Mouse (Mus musculus) testis, adult 2 months (tissue): ENCODE data around the gene Ppp1r14b. TPM values are rescaled to one million over a fixed set of nuclear protein-coding genes. Genes with fewer than 3 reads are reported as not detected.
A peak's percentile ranks its signal among the peaks of the same experiment; 100 is the strongest.
"Not testable (repeated sequence)": the region's sequence is repeated elsewhere in the genome, so short reads cannot be mapped to it uniquely, and the experiment has no call there.

Experiments
- H3K27ac ChIP-seq: fragments of 200-500 bp; 2 replicates; pipeline ENCODE4 v1.5.1; 2012; ENCODE audit warnings: low read depth, low read length; ENCODE audit not compliant: control insufficient read depth, insufficient read depth
- H3K27me3 ChIP-seq: fragments of 200-500 bp; 2 replicates; pipeline ENCODE4 v1.6.1; 2012; ENCODE audit warnings: mild to moderate bottlenecking, low read length, moderate library complexity; ENCODE audit not compliant: control insufficient read depth, insufficient read depth
- H3K36me3 ChIP-seq: fragments of 200-500 bp; 2 replicates; pipeline ENCODE4 v1.6.1; 2012; ENCODE audit warnings: mild to moderate bottlenecking, low read length; ENCODE audit not compliant: control insufficient read depth, insufficient read depth
- H3K4me1 ChIP-seq: fragments of 200-500 bp; 2 replicates; pipeline ENCODE4 v1.6.1; 2012; ENCODE audit warnings: low read length; ENCODE audit not compliant: control insufficient read depth, insufficient read depth
- H3K4me3 ChIP-seq: fragments of 200-500 bp; 2 replicates; pipeline ENCODE4 v1.5.1; 2012; ENCODE audit warnings: low read depth, mild to moderate bottlenecking, low read length, moderate library complexity, mixed read lengths; ENCODE audit not compliant: control insufficient read depth
- CTCF ChIP-seq: fragments of 200-500 bp; IDR thresholded peaks from 2 replicates; pipeline ENCODE4 v1.5.1; 2012; ENCODE audit warnings: low read depth, mild to moderate bottlenecking, inconsistent platforms, low read length, moderate library complexity; ENCODE audit not compliant: control insufficient read depth, insufficient read depth, insufficient replicate concordance
- POLR2A ChIP-seq: fragments of 200-500 bp; IDR thresholded peaks from 2 replicates; pipeline ENCODE4 v1.6.1; 2012; ENCODE audit warnings: low read depth, mild to moderate bottlenecking, inconsistent platforms, low read length, moderate library complexity; ENCODE audit not compliant: control insufficient read depth
- polyA plus RNA-seq: library from polyadenylated mRNA; depleted of rRNA; stranded (reverse); fragments of >200 nt; gene quantifications from 2 replicates; pipeline ENCODE4 v1.2.3, GENCODE M21; 2012

Gene Ppp1r14b
- polyA plus RNA-seq, 1 experiment = 154 TPM

DNA sequence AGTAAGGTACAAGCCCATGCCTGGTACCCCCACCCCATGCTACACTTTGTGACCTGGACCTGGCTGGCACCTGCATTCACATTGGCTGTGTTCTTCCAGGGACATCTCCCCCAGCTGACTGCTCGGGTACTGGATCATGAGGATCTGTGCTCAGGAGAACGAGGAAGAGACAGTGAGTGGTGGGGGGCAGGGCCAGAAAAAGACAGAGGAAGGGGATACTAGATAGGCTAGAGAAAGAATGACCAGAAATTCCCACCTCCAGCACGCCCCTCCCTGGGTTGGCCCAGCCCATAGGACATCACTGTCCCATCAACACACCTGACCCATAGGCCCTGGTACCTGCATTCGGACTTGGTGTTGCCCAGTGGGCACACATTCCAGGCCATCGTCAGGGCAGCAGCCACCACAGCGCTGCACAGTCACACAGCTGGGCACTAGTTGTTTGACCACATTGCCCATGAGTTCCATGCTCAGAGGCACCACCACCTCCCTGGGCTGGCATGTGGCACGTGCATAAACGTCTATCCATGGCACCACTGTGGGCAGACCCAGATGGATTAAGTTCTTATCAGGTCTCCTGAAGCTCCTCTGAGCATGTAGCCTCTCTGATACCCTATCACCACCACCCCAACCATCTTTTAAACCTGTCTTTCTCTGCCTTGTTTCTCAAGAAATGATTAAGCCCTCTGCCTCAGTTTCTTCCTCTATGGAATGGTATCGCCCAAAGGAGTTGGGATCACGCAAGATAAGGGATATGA, 11.4 kb downstream of the Ppp1r14b start:
- H3K27ac ChIP-seq = no peak overlapping the region
- H3K4me3 ChIP-seq = no peak overlapping the region

DNA sequence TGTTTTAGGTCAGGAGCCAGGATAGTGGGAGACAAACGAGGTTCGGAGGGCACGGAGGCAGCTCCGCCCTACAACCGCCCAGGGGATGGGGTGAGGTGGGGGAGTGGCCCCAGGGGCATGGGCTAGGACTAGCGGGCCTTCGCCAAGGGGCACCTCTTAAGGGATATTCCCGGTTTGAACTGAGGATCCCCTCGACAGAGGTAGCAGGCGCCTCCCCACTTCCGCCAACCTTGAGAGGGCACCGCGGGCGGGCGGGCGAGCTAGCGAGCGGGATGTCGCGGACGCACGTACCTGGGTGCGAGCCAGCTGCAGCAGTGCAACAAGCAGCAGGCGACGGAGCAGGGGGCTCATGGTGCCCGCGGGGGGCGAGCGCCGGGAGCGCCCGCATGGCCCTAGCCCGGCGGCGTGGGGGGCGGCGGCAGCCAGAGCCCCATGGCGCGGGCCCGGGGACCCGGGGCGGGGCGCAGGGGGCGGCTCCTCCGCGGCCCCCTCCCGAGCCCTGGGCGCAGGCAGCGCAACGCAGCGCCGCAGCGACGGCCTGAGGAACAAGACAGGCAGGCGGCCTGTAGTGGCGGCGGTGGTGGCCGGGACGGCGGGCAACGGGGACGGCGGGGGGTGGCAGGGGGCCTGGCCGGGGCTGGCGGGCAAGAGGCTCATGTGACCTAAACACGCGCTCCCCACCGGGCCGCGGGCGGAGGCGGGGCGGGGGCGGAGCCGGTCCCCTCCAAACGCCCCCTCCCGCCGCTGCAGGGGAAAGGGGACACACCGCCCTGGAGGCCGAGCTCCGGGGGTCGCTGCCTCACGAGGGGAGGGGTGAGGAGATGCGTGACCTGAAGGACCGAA, 12.5 kb downstream of the Ppp1r14b start, which contains the start of gene Vegfb:
Vegfb (minus strand) TSS at position 591 of the 843 bp plus-strand sequence.
- peak within 1 kb of the TSS; percentile 57; the same call in 1 of the 2 replicates for H3K27ac ChIP-seq
- TF ChIP-seq POLR2A = no peak
- TF ChIP-seq CTCF = no peak
- no peaks in the 10 kb centered on the region for H3K27me3 ChIP-seq
- peaks cover 19% of the 10 kb centered on the region for H3K4me1 ChIP-seq
- peaks cover 1% of the 10 kb centered on the region; the same call in 1 of the 2 replicates for H3K36me3 ChIP-seq
- peak within 1 kb of the TSS; percentile 83 for H3K4me3 ChIP-seq

More for the DNA sequence above, 11.4 kb downstream of the Ppp1r14b start:
- peaks cover 13% of the 10 kb centered on the region for H3K4me1 ChIP-seq
- H3K27me3 ChIP-seq = no peaks in the 10 kb centered on the region
- TF ChIP-seq POLR2A (no peak), CTCF (no peak)
- H3K36me3 ChIP-seq = peaks cover 1% of the 10 kb centered on the region; the same call in 1 of the 2 replicates

DNA sequence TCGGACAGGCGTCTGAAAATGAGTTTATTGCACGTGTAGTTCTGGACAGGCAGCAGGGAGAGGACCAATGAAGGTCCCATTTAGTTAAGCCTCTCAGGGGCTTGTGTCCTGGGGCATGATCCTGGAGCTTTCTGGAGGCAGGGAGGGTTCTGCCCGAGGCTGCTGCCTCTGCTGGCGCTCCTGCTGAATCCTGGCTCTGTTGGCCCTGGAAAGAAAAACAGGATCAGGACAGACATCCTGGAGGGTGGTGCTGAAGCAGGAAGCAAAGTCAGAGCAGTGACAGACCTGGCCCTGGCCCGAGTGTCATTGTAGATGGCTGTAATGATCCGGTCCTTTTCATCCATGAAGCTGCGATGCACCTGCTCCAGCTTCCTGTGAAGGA, 13.1 kb downstream of the Ppp1r14b start:
- TF ChIP-seq POLR2A (no peak), CTCF (no peak)
- H3K27ac ChIP-seq = peak overlapping the region; percentile 57; the same call in 1 of the 2 replicates
- peaks cover 22% of the 10 kb centered on the region for H3K4me1 ChIP-seq
- H3K27me3 ChIP-seq = no peaks in the 10 kb centered on the region
- peak overlapping the region; percentile 71 for H3K4me3 ChIP-seq
- peaks cover 1% of the 10 kb centered on the region; the same call in 1 of the 2 replicates for H3K36me3 ChIP-seq

DNA sequence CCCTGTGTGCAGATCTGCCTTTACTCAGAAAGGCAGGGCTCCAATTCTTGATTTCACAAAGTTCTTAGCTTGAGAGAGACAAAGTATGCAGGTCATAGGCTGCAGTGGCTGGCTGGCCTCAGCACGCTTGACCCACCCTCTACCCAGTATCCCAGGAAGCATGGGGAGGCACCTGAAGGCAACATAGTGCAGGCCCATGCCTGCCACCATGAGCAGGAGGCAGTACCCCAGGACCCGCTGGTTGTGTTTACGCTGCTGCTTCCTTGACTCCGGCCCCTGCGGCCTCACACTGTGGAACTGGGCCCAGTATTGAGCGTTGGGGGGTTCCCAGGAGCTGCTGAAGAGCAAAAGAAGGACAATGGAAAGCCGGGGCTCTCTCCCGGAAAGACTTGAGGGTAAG, 14.5 kb downstream of the Ppp1r14b start:
- peaks cover 1% of the 10 kb centered on the region; the same call in 1 of the 2 replicates for H3K36me3 ChIP-seq
- no peaks in the 10 kb centered on the region for H3K27me3 ChIP-seq
- no peak overlapping the region for H3K4me3 ChIP-seq
- no peak overlapping the region for H3K27ac ChIP-seq
- peaks cover 22% of the 10 kb centered on the region for H3K4me1 ChIP-seq
- TF ChIP-seq CTCF = no peak
- no peak for TF ChIP-seq POLR2A

DNA sequence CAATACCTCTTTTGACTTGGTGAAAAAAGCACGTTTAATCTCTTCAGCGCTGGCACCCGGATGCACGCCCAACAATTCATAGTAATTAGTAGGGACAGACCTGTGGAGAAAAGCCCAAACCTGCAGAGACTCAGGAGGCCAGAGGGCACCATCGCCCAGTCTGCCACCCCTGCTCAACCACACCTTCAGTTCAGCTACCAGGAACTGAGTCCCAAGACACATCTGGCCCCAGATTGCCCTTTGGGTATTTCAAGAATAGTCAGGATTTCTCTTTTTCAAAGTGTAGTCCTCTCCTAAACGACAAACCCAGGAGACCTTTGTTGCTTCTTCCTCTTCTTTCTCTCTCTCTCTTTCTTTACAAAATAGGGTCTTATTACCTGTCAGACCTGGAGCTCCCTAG, 15.9 kb downstream of the Ppp1r14b start:
- peaks cover 31% of the 10 kb centered on the region for H3K4me1 ChIP-seq

DNA sequence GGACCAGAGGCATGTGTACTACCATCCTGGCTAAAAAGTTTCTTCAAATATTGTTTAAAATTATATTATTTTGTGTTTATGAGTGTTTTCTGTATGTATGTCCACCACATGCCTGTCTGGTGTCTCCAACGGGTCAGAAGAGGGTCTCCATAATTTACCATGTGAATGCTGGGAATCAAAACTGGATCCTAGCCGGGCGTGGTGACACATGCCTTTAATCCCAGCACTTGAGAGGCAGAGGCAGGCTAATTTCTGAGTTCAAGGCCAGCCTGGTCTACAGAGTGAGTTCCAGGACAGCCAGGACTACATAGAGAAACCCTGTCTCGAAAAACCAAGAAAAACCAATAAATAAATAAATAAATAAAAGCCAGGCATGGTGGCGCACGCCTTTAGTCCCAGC, 16.4 kb downstream of the Ppp1r14b start:
- peaks cover 34% of the 10 kb centered on the region for H3K4me1 ChIP-seq
- H3K36me3 ChIP-seq, H3K27me3 ChIP-seq, H3K4me3 ChIP-seq, H3K27ac ChIP-seq: not testable (repeated sequence)

More for the DNA sequence above, 15.9 kb downstream of the Ppp1r14b start:
- Histone ChIP-seq H3K36me3 (peaks cover 1% of the 10 kb centered on the region; the same call in 1 of the 2 replicates), H3K27me3 (no peaks in the 10 kb centered on the region), H3K4me3 (no peak overlapping the region), H3K27ac (no peak overlapping the region)
- no peak for TF ChIP-seq CTCF
- no peak for TF ChIP-seq POLR2A
